Mouse (Mus musculus) spleen, adult 2 months (tissue): ENCODE measurements around the gene Mgl2. TPM values are rescaled to one million over a fixed set of nuclear protein-coding genes. Genes with fewer than 3 reads are reported as not detected.

Experiments
- DNase-seq, 2 experiments: peaks; one replicate each; pipeline versions ENCODE4 v3.0.0 to v3.0.0-alpha.2; 2012 to 2021; ENCODE audit warnings: low spot score in 2 of 2, low read depth in 1 of 2
- H3K27ac ChIP-seq: fragments of 200-500 bp; 2 replicates; pipeline ENCODE4 v1.5.1; 2012; ENCODE audit warnings: low read length, inconsistent platforms; ENCODE audit not compliant: insufficient read depth
- H3K27me3 ChIP-seq: fragments of 200-500 bp; 2 replicates; pipeline ENCODE4 v1.6.1; 2012; ENCODE audit warnings: mild to moderate bottlenecking, moderate library complexity, low read length, inconsistent platforms; ENCODE audit not compliant: control insufficient read depth, insufficient read depth
- H3K36me3 ChIP-seq: fragments of 200-500 bp; 2 replicates; pipeline ENCODE4 v1.6.1; 2012; ENCODE audit warnings: mild to moderate bottlenecking, low read length, inconsistent platforms; ENCODE audit not compliant: control insufficient read depth, insufficient read depth
- H3K4me1 ChIP-seq: fragments of 200-500 bp; 2 replicates; pipeline ENCODE4 v1.6.1; 2011; ENCODE audit warnings: inconsistent platforms; ENCODE audit not compliant: control insufficient read depth, insufficient read depth, insufficient read length
- H3K4me3 ChIP-seq: fragments of 200-500 bp; 2 replicates; pipeline ENCODE4 v1.5.1; 2011; ENCODE audit warnings: mild to moderate bottlenecking, inconsistent platforms; ENCODE audit not compliant: insufficient read depth, insufficient read length; ENCODE audit errors: extremely low read depth
- CTCF ChIP-seq: fragments of 200-500 bp; IDR thresholded peaks from 2 replicates; pipeline ENCODE4 v1.5.1; 2011; ENCODE audit warnings: mild to moderate bottlenecking, inconsistent platforms; ENCODE audit not compliant: insufficient read depth, insufficient read length, insufficient replicate concordance; ENCODE audit errors: extremely low read depth
- POLR2A ChIP-seq: fragments of 200-500 bp; IDR thresholded peaks from 2 replicates; pipeline ENCODE4 v1.6.1; 2011; ENCODE audit warnings: low read depth, low read length, inconsistent platforms
- WGBS: fragments of 180-500 bp; shearing (Covaris S2); methylation state at CpG from one replicate; pipeline ENCODE4 v1.1.7; 2018; 5-methylcytosine and 5-hydroxymethylcytosine counted together
- polyA plus RNA-seq: library from polyadenylated mRNA; depleted of rRNA; stranded (reverse); fragments of >200 nt; gene quantifications from 2 replicates; pipeline ENCODE4 v1.2.3, GENCODE M21; 2012; rRNA removed

Gene Mgl2
- polyA plus RNA-seq, 1 experiment, result 0.50 TPM

DNA sequence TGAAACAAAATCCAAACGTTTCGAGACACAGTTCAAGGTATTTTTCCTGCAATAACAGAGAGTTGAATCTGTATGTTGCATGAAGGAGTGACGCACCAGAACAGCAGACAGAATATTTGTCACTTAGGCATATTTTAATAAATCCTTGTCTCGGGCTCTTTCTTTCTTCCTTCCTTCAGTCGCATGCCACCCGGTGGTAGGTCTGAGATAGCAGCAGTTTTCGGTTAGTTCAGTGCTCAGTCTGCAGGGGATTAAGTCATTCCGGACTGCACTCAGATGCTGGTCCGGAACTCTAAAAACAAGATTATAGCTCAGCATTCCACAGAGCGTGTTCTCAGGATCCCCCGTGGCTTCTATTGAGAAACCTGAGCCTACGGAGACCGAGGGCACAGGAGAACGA, 49.3 kb downstream of the Mgl2 start:
- no peak for TF ChIP-seq POLR2A
- TF ChIP-seq CTCF, result no peak
- H3K27ac ChIP-seq, result no peak overlapping the region

DNA sequence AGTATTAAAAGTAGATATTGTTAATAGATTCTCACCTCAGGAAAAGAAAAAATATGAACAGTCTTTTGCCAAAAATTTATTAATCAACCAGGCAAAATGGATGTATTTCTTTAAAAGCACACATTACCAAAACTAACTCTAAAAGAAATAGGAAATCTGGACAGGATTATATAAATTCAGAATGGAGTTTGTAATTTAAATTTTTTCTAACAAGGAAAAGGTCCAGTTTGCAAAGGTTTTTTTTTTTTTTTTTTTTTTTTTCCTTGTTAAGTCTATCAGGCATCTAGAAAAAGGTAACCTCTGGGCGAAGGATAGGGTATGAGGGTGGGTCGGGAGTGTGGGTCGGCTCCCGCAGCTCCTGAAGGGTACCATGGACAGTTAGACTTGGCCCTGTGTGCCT, 50.4 kb downstream of the Mgl2 start:
- no peak overlapping the region for H3K27ac ChIP-seq
- no peak for DNase-seq
- no peaks in the 10 kb centered on the region for H3K27me3 ChIP-seq
- H3K4me1 ChIP-seq, result no peaks in the 10 kb centered on the region
- TF ChIP-seq POLR2A (no peak), CTCF (no peak)
- H3K4me3 ChIP-seq, result no peak overlapping the region
- no peaks in the 10 kb centered on the region for H3K36me3 ChIP-seq
- 90% methylated on average over 4 of the region's 4 CpGs for WGBS

More for the DNA sequence above, 49.3 kb downstream of the Mgl2 start:
- H3K4me3 ChIP-seq, result no peak overlapping the region
- no peaks in the 10 kb centered on the region for H3K4me1 ChIP-seq
- H3K27me3 ChIP-seq, result no peaks in the 10 kb centered on the region
- no peak for DNase-seq
- no peaks in the 10 kb centered on the region for H3K36me3 ChIP-seq
- WGBS, result 33% methylated on average over 14 of the region's 14 CpGs

DNA sequence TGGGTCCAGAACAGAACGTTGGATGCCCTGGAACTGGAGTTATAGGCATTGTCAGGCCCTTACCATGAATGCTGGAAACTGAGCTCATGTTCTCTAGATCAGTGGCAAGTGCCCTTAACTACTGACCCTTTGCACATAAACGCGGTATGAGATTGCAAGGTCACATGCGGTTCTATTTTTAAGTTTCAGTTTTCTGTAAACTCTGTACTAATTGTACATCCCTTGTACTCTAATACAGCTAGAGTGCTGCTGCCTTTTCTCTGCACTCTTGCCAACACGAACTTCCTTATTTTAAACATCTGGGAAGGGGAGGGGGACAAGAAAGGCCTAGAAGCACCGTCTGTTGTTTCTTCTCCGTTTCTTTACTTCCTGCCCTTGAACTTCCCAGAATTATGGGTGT, 55.0 kb downstream of the Mgl2 start:
- no peak for DNase-seq
- 18% methylated on average over 7 of the region's 7 CpGs for WGBS
- H3K27me3 ChIP-seq, result no peaks in the 10 kb centered on the region
- TF ChIP-seq POLR2A (no peak), CTCF (no peak)
- H3K36me3 ChIP-seq, result no peaks in the 10 kb centered on the region
- H3K27ac ChIP-seq, result no peak overlapping the region
- no peaks in the 10 kb centered on the region; the same call in 1 of the 2 replicates for H3K4me1 ChIP-seq
- H3K4me3 ChIP-seq, result no peak overlapping the region

Other genes starting within 250 kb of the Mgl2 start
- 3.6 TPM in 2 replicates for gene Kctd11, start 248.9 kb upstream of the Mgl2 start, polyA plus RNA-seq
- 142 and 162 TPM in 2 replicates for gene Acap1, start 234.8 kb upstream of the Mgl2 start, polyA plus RNA-seq
- gene 2810408A11Rik, start 229.3 kb upstream of the Mgl2 start, polyA plus RNA-seq, result 0.48 and 0.51 TPM in 2 replicates
- gene Neurl4, start 229.3 kb upstream of the Mgl2 start, polyA plus RNA-seq, result 43.3 and 45.2 TPM in 2 replicates
- gene Gps2, start 216.4 kb upstream of the Mgl2 start, polyA plus RNA-seq, result 119 and 145 TPM in 2 replicates
- 219 and 257 TPM in 2 replicates for gene Eif5a, start 208.4 kb upstream of the Mgl2 start, polyA plus RNA-seq
- 0.36 TPM in 2 replicates for gene Ybx2, start 194.5 kb upstream of the Mgl2 start, polyA plus RNA-seq
- 6.1 and 6.2 TPM in 2 replicates for gene Slc2a4, start 182.1 kb upstream of the Mgl2 start, polyA plus RNA-seq
- 1.2 and 2.0 TPM in 2 replicates for gene Cldn7, start 165.6 kb upstream of the Mgl2 start, polyA plus RNA-seq
- 75.8 and 87.9 TPM in 2 replicates for gene Ctdnep1, start 149.2 kb upstream of the Mgl2 start, polyA plus RNA-seq
- gene Elp5, start 147.8 kb upstream of the Mgl2 start, polyA plus RNA-seq, result 32.5 and 33.3 TPM in 2 replicates
- 235 and 251 TPM in 2 replicates for gene Gabarap, start 139.2 kb upstream of the Mgl2 start, polyA plus RNA-seq
- gene Phf23, start 134.6 kb upstream of the Mgl2 start, polyA plus RNA-seq, result 13.8 and 21.4 TPM in 2 replicates
- 21.4 and 22.3 TPM in 2 replicates for gene Dvl2, start 129.7 kb upstream of the Mgl2 start, polyA plus RNA-seq
- 29.5 and 37.0 TPM in 2 replicates for gene Acadvl, start 114.9 kb upstream of the Mgl2 start, polyA plus RNA-seq
- gene Dlg4, start 113.4 kb upstream of the Mgl2 start, polyA plus RNA-seq, result 10.3 and 13.3 TPM in 2 replicates
- 0.09 TPM in 1 of 2 replicates, not detected in the other for gene Asgr1, start 76.2 kb upstream of the Mgl2 start, polyA plus RNA-seq
- gene Asgr2, start 37.7 kb upstream of the Mgl2 start, polyA plus RNA-seq, result 0.45 and 0.51 TPM in 2 replicates
- gene Clec10a, start 25.9 kb downstream of the Mgl2 start, polyA plus RNA-seq, result 2.8 and 4.1 TPM in 2 replicates
- gene Slc16a11, start 82.4 kb downstream of the Mgl2 start, polyA plus RNA-seq, result 0.32 and 0.40 TPM in 2 replicates
- 5.3 and 5.6 TPM in 2 replicates for gene Slc16a13, start 90.7 kb downstream of the Mgl2 start, polyA plus RNA-seq
- gene Bcl6b, start 99.5 kb downstream of the Mgl2 start, polyA plus RNA-seq, result 3.7 and 5.6 TPM in 2 replicates
- gene 0610010K14Rik, start 107.6 kb downstream of the Mgl2 start, polyA plus RNA-seq, result 60.0 and 85.5 TPM in 2 replicates
- 5.1 and 5.8 TPM in 2 replicates for gene Gm21988, start 109.5 kb downstream of the Mgl2 start, polyA plus RNA-seq
- 83.7 and 101 TPM in 2 replicates for gene Rnasek, start 109.5 kb downstream of the Mgl2 start, polyA plus RNA-seq
- 21.1 and 21.4 TPM in 2 replicates for gene Alox12, start 125.0 kb downstream of the Mgl2 start, polyA plus RNA-seq
- gene Alox12e, start 192.3 kb downstream of the Mgl2 start, polyA plus RNA-seq, result 0.12 and 0.13 TPM in 2 replicates
- gene Alox15, start 221.7 kb downstream of the Mgl2 start, polyA plus RNA-seq, result 2.5 and 4.1 TPM in 2 replicates